Mouse (Mus musculus) mature B cell (primary cell): ENCODE measurements around the gene Trim8.

Source experiments
- in situ Hi-C: fragments of 300-500 bp; cut with MboI; formaldehyde crosslinking; loops from 2 replicates; pipeline ENCODE4 v1.14.3; 2019

The Trim8 gene

DNA sequence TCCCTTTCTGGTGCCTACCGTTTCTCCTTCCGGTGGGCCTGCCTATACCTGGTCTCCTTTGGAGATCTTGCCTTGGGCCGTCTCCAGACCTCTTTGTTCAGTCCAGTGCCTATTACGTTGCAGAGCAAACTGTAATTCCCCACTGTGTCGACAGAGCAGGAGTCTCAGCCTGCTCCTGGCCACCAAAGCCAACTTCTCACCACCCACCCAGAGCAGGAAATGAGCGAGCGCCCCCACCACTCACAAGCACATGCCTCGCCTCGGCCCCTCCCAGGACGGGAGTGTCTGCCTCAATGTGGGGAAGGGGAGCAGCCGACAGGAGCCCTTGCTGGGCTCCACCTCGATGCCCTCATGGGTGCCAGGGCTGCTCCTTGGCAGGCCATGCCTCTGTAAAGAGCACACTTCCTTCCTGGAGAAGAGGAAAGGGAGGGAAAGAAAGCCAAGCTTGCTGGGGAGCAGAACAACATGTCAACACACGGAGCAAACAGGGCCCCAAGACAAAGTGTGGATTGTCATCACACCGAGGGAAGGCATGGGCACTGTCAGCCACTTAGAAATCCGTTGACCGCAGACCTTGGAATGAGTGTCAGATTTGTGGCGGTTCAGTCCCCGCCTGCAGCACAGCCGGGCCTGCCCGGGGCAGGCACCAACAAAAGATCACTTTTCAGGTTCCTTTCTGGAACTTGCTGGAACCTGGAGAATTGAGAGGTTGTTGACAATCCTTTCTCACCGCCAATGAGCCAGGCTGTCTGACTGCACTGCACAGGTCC is 22.0 kb upstream of the Trim8 start:
- in situ Hi-C loops = loop anchor here (5.0 kb wide), 1 partner anchor 32 kb away; no protein-coding TSS in a partner anchor

DNA sequence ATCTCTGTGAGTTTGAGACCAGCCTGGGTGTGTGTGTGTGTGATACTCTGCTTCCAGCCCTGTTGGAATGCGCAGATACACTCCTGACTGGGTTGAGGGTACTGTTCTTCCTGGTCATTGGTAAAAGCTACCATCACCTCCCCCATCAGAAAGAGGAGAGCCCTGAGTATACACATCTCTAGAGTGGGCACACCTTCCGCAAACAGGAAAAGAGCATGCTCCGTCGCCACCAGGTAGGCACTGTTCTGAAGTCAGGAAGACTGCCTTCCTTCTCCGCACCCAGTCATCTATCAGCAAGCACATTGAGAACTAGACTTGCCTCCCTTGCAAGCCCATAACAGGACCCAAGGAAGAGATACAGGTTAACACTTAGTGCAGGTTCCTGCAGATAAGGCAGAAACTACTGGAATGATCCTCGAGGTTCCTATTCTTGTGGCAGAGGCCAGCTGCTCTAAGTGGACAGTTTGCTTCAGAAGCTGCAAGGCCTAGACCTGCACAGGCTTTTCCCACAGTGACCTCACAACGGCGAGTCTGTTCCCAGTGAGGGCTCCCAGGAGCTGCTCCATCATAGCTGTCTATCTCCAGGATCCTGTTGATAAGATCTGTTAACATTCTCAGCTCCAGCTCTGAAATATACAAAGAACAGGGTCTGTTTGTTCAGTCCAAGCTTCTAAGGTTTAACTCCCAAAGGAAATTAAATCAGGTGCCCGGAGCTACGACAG is 20.7 kb upstream of the Trim8 start:
- in situ Hi-C loops = loop anchor here (5.0 kb wide), 1 partner anchor 33 kb away; no protein-coding TSS in a partner anchor

DNA sequence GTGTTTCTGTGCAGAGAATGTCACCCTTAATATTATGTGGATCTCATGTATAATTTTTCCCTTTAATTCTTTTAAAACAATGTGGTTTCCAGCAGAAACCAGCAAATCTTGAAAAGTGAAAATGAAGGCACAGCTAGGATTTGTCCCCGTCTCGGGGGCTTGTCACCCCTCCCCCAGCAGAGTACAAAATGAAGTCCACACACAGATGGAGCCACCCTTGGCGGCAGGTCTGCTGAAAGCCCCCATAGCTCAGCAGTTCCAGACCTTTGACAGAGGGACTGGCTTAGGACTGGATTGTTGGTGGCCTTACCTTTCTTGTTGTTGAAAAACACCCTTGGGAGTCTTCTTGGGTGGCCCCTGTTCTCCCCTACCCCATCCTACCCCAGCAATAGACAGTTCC is 20.1 kb upstream of the Trim8 start:
- in situ Hi-C loops = loop anchor here (5.0 kb wide), 1 partner anchor 34 kb away; no protein-coding TSS in a partner anchor

DNA sequence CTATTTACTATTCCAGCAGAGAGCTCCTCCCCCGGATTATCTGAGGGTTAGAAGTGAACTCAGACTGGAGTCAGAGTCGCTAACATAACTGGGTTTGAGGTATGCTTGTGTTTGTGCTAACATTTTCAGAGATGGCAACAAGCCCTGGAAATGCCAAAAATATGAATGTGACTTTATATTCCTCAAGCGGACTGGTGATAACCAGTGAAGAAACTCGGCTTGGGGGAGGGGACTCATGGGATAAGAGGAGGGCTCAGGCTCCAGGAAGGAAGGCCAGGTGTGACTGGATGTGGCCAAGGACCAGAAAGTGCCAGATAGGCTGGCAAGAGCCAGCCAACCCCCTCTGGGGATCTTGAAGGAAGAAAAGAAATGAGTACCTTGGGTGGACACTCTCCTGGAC is 19.7 kb upstream of the Trim8 start:
- in situ Hi-C loops = loop anchor here (5.0 kb wide), 1 partner anchor 34 kb away; no protein-coding TSS in a partner anchor

DNA sequence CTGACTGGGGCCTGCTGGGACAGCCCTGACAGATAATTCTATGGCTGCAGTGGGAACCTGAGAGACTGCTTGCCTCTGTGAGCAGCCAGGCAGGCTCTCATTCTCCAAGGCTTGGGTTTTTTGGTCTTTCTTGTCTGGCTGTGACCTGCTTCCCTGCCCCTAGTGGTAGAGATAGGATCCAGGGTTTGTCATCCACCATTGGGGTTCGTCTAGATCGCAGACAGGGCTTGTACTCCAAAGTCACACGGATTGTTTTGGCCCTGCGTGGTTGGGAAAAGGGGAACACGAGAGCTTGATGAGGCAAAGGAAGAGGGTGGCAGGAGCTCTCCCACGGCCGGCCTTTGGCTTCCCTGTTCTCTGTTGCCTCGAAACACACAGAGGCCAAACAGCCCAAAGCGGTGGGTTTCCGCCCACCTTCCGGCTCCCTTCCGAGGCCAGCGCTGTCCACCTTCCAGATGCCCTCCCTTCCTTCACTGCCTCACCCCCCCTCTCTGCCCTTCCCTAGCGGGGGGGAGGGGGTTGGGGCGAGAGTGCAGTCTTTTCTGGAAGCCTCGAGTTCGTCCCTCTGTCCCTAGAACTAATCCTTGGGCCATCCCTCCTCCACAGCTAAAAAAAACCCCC is 18.5 kb upstream of the Trim8 start:
- in situ Hi-C loops = loop anchor here (5.0 kb wide), 1 partner anchor 36 kb away; no protein-coding TSS in a partner anchor

DNA sequence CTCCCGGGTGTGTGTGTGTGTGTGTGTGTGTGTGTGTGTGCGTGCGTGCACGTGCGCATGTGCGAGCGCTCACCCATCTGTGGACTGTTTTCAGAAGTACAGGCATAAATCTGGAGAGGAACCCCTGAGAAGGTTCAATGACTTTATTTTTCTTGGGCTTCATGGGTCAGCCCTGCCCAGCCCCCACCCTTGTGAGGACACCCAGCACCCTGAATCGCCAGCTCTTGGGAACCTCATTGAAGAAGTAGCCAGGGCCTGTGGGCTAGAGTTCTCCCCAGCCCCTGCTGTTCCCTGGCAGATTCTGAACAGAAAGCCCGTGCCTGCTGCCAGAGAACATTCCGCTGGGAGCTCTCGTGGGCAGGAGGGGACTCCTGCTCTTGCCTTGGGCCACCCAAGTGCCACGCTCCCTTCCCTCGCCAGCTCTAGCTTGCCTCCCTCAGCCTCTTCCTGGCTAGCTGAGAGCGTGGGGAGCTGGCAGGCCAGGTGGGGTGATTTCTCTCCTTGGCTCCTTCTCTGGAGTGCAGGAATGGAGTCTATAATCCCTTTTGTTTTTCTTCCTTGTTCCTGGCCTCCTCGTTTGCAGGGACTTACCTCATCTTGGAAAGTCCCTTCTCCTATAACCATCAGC is 17.7 kb upstream of the Trim8 start:
- in situ Hi-C loops = loop anchor here (5.0 kb wide), 1 partner anchor 37 kb away; no protein-coding TSS in a partner anchor

DNA sequence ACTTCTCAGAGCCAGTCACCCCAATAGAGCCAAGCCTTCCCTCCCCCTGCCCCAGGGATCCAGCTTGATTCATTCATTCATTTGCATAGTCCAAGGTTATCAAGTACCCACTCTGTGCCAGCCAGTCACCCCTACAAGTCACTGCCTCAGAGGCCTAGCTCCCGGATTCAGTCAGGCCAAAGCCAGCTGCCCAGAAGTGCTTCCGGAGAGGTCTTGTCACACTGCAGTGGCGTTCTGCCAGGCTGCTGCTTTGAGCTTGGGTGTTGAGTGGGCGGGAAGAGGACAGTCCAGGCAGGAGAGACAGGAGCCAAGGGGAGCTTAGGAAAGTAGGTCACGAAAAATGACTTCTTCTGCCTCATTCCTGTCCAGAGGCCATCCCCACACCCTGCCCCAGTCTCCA is 17.0 kb upstream of the Trim8 start:
- in situ Hi-C loops = loop anchor here (5.0 kb wide), 1 partner anchor 37 kb away; no protein-coding TSS in a partner anchor

DNA sequence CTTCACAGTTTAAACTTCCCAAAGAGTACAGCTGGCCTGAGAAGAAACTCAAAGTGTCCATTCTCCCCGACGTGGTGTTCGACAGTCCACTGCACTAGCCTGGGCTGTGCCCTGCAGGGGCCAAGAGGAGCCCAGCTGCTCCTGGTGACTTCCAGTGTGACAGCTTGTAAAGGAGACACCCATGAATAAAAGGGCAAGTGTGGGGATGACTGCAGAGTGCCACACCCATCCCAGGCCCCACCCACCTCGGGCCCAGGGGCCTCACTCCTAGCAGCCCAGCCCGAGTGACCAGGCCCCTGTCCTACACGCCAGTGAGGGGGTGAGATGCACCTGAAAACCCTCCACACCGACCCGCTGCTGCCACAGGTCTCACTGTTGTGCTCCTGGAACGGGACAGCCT is 15.7 kb upstream of the Trim8 start:
- in situ Hi-C loops = no loop called here

DNA sequence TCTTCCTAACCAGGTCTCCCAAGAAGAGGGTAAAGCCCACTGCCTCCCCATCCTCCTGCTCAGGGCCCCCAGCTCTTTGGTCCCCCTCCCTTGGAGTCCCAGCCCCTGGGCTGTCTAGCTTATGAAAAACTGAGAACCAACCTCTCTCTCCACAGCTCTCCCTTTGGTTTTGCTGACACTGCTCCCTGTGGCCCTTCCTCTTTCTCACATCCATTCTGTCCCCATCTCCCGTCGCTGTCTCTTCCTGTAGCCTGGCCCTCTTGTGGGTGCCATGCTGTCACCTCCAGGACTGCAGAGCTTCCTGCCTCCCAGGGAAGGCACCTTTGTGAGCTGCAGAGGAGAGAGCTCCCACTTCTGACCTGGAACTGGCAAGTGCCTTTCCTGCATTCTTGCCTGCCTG is 14.8 kb upstream of the Trim8 start:
- in situ Hi-C loops = no loop called here

DNA sequence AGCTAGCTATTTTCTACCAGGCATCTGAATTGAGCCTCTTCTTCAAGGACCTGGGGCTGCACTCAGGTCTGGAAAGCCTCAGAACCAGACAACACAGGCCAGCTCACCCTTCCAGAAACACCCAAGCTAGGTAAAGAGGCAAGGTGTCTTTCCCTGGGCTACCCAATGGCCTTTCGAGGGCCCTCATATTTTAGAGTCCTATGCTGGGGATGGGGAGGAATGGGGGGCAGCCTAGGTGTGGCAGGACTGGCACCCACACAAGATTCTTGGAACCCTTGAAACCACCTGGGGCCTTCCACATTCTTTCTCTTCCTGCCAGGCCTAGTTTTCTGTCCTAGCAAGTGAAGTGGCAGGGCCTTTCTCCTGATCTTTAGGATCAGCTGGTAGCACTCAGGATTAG is 12.1 kb upstream of the Trim8 start:
- in situ Hi-C loops = no loop called here

DNA sequence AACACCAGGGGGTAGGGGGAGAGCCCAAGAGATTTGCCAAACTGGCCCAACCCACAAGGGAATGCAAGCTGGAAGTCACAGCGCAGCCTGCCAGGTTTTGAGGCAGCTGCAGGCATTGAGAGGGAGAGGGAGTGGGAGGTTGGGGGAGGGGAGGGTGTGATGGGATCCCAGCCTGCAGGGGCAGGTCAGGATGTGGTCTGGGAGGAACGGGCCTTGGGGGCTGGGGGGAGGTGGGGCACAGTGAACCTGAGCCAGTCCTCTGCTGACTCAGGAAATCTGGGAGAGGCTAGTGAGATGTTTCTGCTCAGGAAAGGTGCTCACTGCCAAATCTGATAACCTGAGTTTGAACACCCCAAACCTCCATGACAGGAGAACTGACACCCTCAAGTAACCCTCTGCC is 10.9 kb upstream of the Trim8 start:
- in situ Hi-C loops = no loop called here

DNA sequence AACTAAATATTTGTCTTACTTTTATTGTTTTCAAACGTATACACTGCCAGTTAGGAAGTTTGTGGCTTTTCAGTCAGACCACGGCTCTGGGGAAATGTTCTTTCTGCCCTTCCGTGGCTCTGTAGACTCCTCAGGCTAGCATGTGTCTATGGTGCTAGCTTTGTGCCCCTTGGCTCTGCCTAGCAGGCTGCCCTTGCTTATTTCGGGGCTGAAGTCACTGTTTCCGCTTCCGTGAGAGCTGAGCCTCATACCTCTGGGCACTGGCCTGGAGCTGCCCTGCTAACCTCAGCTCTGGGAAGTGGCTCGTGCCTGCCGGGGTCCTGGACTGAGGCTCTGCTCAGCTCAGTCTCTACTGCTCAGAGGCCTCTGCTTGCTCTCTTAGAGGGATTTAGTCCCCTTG is 6.4 kb upstream of the Trim8 start:
- in situ Hi-C loops = no loop called here

DNA sequence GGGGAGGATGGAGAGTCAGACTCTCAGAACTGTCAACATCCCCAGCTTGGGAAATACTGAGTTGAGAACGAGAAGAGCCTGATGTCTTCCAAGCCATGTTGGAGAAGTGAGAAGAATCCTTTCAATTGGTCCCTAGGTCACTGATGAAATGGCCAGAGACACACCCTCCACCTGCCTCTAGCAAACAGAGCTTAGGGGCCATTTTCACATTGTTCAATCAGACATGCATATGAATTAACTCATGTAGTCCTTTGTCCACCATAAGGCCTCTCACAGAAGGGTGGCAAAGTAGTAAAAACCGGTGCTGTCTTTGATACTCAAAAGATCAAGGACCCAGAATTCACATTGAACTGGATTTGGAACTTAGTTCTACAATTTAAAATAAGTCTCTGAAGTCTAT is 4.3 kb upstream of the Trim8 start:
- in situ Hi-C loops = no loop called here

DNA sequence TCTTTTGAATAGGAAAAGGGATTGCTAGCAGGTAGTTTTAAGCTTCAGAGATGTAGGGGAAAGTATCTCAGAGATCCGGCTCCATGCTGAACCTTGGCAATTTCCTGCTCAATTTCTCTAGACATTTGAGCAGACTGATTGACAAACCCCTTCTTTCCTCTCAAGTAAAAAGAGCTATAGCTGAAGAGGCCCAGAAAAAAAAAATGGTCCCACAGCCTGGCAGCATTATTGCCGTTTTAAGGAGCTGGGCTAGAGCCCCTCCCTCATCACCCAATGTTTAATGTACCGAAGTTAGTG is 2.0 kb upstream of the Trim8 start:
- in situ Hi-C loops = no loop called here

DNA sequence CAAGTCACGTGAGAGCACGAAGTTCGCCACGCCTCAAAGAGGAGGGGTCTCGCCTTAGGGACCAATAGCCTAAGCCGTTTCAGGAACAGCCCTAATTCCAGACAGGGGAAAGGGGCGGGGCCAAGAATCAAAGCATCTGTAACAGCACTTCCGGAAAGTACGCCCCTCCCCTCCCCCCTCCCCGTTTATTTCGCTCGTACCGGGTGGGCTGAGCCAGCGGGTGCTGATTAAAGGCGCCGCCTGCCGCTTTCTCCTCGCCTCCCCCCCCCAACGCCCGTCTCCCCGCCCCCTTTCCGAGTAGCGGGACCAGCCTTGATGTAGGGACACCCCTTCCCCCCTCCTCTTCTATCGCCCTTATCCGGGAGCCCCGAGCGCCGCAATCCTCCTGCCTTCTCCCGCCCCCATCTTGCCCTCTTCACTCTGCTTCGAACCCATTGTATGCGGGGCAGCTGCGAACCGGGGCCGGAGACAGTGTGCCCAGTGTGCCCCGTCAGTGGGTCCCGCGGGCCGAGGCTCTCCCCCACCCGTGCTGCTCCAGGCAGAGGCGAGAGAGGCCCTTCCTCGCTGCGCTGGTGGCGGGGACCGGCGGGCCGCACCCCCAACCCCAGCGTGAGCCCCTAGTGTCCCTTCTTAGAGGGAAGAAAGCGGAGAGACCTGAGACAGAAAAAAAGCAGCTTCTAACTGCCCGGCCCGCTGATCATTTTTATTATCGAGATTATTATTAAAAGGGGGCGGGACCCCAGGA is 1.5 kb upstream of the Trim8 start:
- in situ Hi-C loops = no loop called here

DNA sequence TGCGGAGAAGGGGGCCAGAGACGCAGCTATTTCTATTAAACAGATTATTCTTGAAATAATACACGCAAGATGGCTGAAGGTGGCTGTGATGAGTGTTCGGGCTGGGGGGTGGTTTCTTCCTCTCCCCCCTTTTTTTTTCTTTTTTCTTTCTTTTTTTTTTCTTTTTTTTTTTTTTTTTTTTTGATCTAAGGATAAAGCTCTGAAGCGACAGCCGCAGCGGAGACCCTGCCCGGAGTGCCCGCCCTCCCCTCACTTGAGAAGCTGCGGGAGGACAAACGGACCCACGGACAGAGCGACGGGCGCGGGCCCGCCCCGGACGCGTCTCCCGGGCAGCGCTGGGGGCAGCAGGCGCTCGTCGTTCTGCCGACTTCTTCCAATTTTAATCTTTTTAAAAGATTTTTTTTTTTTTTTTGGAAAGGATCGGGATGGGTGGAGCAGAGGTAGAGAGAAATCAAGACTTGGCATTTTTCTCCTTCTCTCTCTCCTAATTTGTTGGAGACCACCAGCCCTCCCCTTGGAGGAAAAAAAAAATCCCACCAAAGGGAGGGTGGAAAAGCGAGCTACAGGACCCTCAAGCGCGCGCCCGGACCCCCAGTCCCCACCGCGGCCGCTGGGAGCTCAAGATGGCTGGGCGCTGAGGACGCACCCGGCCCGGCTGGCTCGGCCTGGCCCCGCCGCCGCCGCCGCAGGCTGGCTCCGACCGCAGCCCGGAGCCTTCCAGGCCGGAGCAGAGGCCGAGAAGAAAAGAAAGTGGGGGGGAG is 741 bp upstream of the Trim8 start:
- in situ Hi-C loops = no loop called here

DNA sequence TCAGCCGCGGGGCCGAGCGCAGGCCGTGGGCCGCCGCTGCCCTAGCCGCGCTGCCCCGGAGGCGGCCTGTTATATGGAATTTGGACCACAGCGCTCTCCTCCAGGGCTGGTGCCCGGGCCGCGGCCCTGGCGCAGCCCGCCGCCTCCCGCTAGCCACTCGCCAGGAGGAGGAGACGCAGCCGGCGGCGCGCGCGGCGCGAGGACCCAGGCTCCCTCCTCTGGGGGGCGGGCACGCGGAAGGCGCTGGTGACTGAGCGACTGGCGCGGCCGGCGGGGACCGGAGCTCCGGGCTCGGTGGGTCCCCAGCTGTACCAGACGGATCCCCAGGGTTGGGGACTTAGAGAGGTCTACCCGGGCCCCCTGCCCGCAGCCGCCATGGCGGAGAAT is 560 bp downstream of the Trim8 start:
- in situ Hi-C loops = no loop called here

DNA sequence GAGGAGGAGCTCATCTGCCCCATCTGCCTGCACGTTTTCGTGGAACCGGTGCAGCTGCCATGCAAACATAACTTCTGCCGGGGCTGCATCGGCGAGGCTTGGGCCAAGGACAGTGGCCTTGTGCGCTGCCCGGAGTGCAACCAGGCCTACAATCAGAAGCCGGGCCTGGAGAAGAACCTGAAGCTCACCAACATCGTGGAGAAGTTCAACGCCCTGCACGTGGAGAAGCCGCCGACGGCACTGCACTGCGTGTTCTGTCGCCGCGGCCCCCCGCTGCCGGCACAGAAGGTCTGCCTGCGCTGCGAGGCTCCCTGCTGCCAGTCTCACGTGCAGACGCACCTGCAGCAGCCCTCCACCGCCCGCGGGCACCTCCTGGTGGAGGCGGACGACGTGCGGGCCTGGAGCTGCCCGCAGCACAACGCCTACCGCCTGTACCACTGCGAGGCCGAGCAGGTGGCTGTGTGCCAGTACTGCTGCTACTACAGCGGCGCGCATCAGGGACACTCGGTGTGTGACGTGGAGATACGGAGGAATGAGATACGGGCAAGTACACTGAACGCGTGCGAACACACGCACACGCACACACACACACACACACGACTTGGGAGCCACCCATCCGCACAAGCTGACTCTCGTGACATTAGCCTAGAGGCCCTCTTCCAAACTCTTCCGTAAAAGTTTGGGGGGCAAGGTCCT is 1.1 kb downstream of the Trim8 start:
- in situ Hi-C loops = no loop called here

DNA sequence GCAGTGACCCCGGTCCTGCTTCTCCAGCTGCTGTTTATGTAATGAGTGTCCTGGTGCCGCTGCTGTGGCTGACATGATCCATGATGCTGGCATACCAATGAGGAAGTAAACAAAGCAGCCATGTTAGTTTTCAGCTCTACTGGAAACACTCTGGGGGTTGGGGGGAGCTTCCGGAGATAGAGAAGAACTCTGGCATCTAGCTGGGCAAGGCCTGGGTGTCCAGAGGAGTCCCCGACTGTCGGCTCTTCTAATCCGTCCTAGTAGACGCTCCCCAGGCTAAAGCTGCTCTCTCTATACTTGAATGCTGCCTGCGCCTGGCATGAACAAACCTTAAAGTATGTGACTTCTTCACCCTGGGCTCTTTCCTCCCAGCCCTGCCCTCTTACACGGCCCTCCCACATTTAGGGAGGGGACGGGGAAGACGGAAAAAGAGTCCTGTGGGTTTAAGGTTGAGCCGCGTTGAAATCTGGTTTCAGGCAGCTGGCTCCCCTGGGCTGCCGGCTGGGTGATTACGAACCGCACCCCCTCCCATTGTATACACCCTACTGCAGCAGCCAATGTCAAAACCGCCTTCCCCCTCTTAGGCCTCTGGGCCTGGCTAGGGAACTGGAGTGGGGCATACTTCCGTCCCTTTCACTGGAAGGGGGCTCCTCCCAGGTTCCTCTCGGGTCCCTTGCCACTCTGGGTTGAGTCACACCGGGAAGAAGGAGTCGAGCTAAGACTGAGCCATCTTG is 2.0 kb downstream of the Trim8 start:
- in situ Hi-C loops = no loop called here
